ENCODE assay signal across 7 mouse cellular contexts in the genomic region with DNA sequence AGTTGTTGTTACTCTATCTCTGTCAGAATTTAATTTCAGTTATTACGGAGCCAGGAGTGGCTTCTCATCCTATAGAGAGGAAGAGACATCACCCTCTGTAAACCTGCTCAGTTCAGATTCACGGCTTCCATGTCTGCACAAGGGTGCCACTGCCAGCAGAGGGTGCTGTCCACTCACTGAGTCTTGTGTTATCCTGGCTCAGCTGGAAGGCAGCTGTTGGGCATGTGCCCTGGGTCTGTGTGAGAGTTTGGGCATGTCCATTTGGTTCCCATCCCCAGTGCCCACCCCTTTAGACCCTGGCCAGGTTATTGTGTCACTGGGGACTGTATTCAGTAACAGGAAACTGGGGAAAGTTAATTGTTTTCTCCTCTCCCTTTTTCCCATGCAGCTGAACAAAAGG. TPM values are rescaled to one million over a fixed set of nuclear protein-coding genes. Genes with fewer than 3 reads are reported as not detected.
DNase-seq lines count a peak whose midpoint lies in the region; ATAC-seq lines count a peak whose summit lies in the region.

No protein-coding gene starts in this region.

- DNase-seq in R1 (ENCODE audit: low read depth, low spot score), result peak; percentile 66
- peak; percentile 67 to 72 for DNase-seq in cerebellum, adult 18-20 months
- peak; percentile 30 to 60 for DNase-seq in frontal cortex, postnatal 10 days (ENCODE audit: low spot score in 2 of 2)
- DNase-seq in left cerebral cortex, adult 8-10 months (ENCODE audit: low spot score in 2 of 2), result peak; percentile 39 to 67
- DNase-seq in mesoderm, embryonic 11.5 days (ENCODE audit: low read depth, low spot score), result peak; percentile 80
- DNase-seq in spleen, adult 18-20 months, result peak; percentile 55 to 74

- ATAC-seq in inflammation-experienced regulatory T-cells, adult 6 months, result peak; percentile 78

RNA-seq across cellular contexts. Expression of gene Srr, which starts 55.7 kb away (rescaled TPM):
- 1 to 10 TPM; 6.6 to 9.5 (median 8.3) TPM for polyA plus RNA-seq in inflammation-experienced regulatory T-cells, adult 6 months (2017; shearing (Covaris generic))
- 10 to 100 TPM; 78.8 to 86.2 (median 81.8) TPM for total RNA-seq in left cerebral cortex, adult 8-10 months (2022)

RNA-seq across cellular contexts. Expression of gene Smg6, which starts 55.8 kb away (rescaled TPM):
- polyA plus RNA-seq in inflammation-experienced regulatory T-cells, adult 6 months (2017; shearing (Covaris generic)), result 10 to 100 TPM; 16.3 to 22.0 (median 18.9) TPM
- total RNA-seq in left cerebral cortex, adult 8-10 months (2022), result 10 to 100 TPM; 30.7 to 33.6 (median 31.9) TPM

Comparison
In these comparisons a context has a peak if more than half of its experiments do, and no peak if none do; other contexts are left out.
1. Peak in every context shown above with its lines: DNase-seq and ATAC-seq.